Mouse (Mus musculus): ENCODE measurements around the gene Vmn1r56. TPM values are rescaled to one million over a fixed set of nuclear protein-coding genes. Genes with fewer than 3 reads are reported as not detected.

Vmn1r56 gene
- total RNA-seq (2023) = not detected in 4 replicates

GRCm38 (mm10) chr7:5196647-5197046 is at the start of gene Vmn1r56:
Vmn1r56 (minus strand) TSS chr7:5196747.

GRCm38 (mm10) chr7:5218193-5218592 is 21.6 kb upstream of the Vmn1r56 start, which contains the start of gene Vmn1r57:
Vmn1r57 (plus strand) TSS chr7:5218493.

GRCm38 (mm10) chr7:5149570-5149969 is 47.0 kb downstream of the Vmn1r56 start, which contains the start of gene Vmn1r55:
Vmn1r55 (minus strand) TSS chr7:5149670.

Other genes with a start within 250 kb of the Vmn1r56 start
- gene Sbk2, start 232.3 kb downstream of the Vmn1r56 start, total RNA-seq (2023) = 0.51 to 1.9 TPM (median 0.61 TPM) in 3 of 4 replicates, not detected in the other
- gene Sbk3, start 225.6 kb downstream of the Vmn1r56 start, total RNA-seq (2023) = not detected in 4 replicates
- gene Zfp579, start 200.6 kb downstream of the Vmn1r56 start, total RNA-seq (2023) = 15.7 to 19.2 TPM (median 16.5 TPM) in 4 replicates
- gene Zfp524, start 182.3 kb downstream of the Vmn1r56 start, total RNA-seq (2023) = 7.0 to 8.3 TPM (median 7.6 TPM) in 4 replicates
- 58.3 to 66.2 TPM (median 62.1 TPM) in 4 replicates for gene Fiz1, start 182.1 kb downstream of the Vmn1r56 start, total RNA-seq (2023)
- not detected in 4 replicates for gene Gm44973, start 181.3 kb downstream of the Vmn1r56 start, total RNA-seq (2023)
- gene Zfp865, start 176.4 kb downstream of the Vmn1r56 start, total RNA-seq (2023) = 48.6 to 50.4 TPM (median 49.4 TPM) in 4 replicates
- gene Ccdc106, start 176.2 kb downstream of the Vmn1r56 start, total RNA-seq (2023) = not detected in 4 replicates
- gene 4632433K11Rik, start 162.6 kb downstream of the Vmn1r56 start, total RNA-seq (2023) = not detected in 4 replicates
- gene Zfp784, start 158.3 kb downstream of the Vmn1r56 start, total RNA-seq (2023) = 7.6 to 8.5 TPM (median 8.3 TPM) in 4 replicates
- gene Zfp580, start 145.2 kb downstream of the Vmn1r56 start, total RNA-seq (2023) = 2.5 to 3.6 TPM (median 3.3 TPM) in 4 replicates
- gene U2af2, start 134.6 kb downstream of the Vmn1r56 start, total RNA-seq (2023) = 540 to 584 TPM (median 566 TPM) in 4 replicates
- 197 to 224 TPM (median 210 TPM) in 4 replicates for gene Epn1, start 116.5 kb downstream of the Vmn1r56 start, total RNA-seq (2023)
- gene Rfpl4, start 79.8 kb downstream of the Vmn1r56 start, total RNA-seq (2023) = not detected in 4 replicates
- gene Rasl2-9, start 70.8 kb downstream of the Vmn1r56 start, total RNA-seq (2023) = 0.56 to 1.6 TPM (median 1.2 TPM) in 3 of 4 replicates, not detected in the other
- not detected in 4 replicates for gene Vmn1r55, start 47.1 kb downstream of the Vmn1r56 start, total RNA-seq (2023)
- gene Vmn1r57, start 21.7 kb upstream of the Vmn1r56 start, total RNA-seq (2023) = not detected in 4 replicates
- not detected in 4 replicates for gene Gm5065, start 153.8 kb upstream of the Vmn1r56 start, total RNA-seq (2023)
- gene Nlrp2, start 154.3 kb upstream of the Vmn1r56 start, total RNA-seq (2023) = not detected in 4 replicates
- gene Vmn1r58, start 216.6 kb upstream of the Vmn1r56 start, total RNA-seq (2023) = not detected in 4 replicates

Measured in B cell, adult 62 days (primary cell).